Mouse (Mus musculus) hindbrain, embryonic 14.5 days (tissue): ENCODE data around the gene Stx18. TPM values are rescaled to one million over a fixed set of nuclear protein-coding genes. Genes with fewer than 3 reads are reported as not detected.
A peak's percentile ranks its signal among the peaks of the same experiment; 100 is the strongest.

Source experiments
- ATAC-seq: fragments of 200-750 bp; cut with Nextera tagmentation; 2 replicates; pipeline ENCODE4 v1.8.0; 2017; ENCODE audit warnings: moderate number of reproducible peaks, mild to moderate bottlenecking, moderate TSS enrichment, moderate library complexity; ENCODE audit not compliant: low FRiP score
- DNase-seq: peaks from one replicate; pipeline ENCODE4 v3.0.0-alpha.2; 2015; ENCODE audit warnings: low spot score
- H3K27ac ChIP-seq: fragments of 300-500 bp; sonication (generic); 2 replicates; pipeline ENCODE4 v1.5.1; 2014; ENCODE audit warnings: mild to moderate bottlenecking, moderate library complexity
- H3K27me3 ChIP-seq: fragments of 300-500 bp; sonication (generic); 2 replicates; pipeline ENCODE4 v1.6.1; 2014; ENCODE audit warnings: mild to moderate bottlenecking, low read length, mixed read lengths; ENCODE audit not compliant: control insufficient read depth, insufficient read depth
- H3K36me3 ChIP-seq: fragments of 300-500 bp; sonication (generic); replicated peaks from 2 replicates; pipeline ENCODE4 v1.6.1; 2014; ENCODE audit not compliant: control insufficient read depth, insufficient read depth
- H3K4me1 ChIP-seq: fragments of 300-500 bp; sonication (generic); replicated peaks from 2 replicates; pipeline ENCODE4 v1.6.1; 2014; ENCODE audit warnings: antibody characterized with exemption, low read length, mixed read lengths; ENCODE audit not compliant: control insufficient read depth, insufficient read depth
- H3K4me2 ChIP-seq: fragments of 300-500 bp; sonication (generic); replicated peaks from 2 replicates; pipeline ENCODE4 v1.6.1; 2014; ENCODE audit warnings: mild to moderate bottlenecking, moderate library complexity
- H3K4me3 ChIP-seq: fragments of 300-500 bp; sonication (generic); replicated peaks from 2 replicates; pipeline ENCODE4 v1.5.1; 2014; ENCODE audit warnings: mild to moderate bottlenecking, low read length
- H3K9ac ChIP-seq: fragments of 300-500 bp; sonication (generic); 2 replicates; pipeline ENCODE4 v1.6.1; 2014
- H3K9me3 ChIP-seq: fragments of 300-500 bp; sonication (generic); 2 replicates; pipeline ENCODE4 v1.6.1; 2016; ENCODE audit warnings: low read length; ENCODE audit not compliant: control insufficient read depth
- WGBS: fragments of 180-500 bp; shearing (Covaris S2); extraction: QIAGEN DNeasy Blood & Tissue Kit; methylation state at CpG from one replicate; pipeline ENCODE4 v1.1.7; 2014; 5-methylcytosine and 5-hydroxymethylcytosine counted together
- polyA plus RNA-seq: library from polyadenylated mRNA; unstranded; fragments of >200 nt; fragmentation: Nextera tagmentation; extraction: Ambion mirVana; gene quantifications from 2 replicates; pipeline ENCODE4 v1.2.1, GENCODE M21; 2014

The Stx18 gene
- polyA plus RNA-seq, 1 experiment from 2014 or later: 38.5 TPM

DNA sequence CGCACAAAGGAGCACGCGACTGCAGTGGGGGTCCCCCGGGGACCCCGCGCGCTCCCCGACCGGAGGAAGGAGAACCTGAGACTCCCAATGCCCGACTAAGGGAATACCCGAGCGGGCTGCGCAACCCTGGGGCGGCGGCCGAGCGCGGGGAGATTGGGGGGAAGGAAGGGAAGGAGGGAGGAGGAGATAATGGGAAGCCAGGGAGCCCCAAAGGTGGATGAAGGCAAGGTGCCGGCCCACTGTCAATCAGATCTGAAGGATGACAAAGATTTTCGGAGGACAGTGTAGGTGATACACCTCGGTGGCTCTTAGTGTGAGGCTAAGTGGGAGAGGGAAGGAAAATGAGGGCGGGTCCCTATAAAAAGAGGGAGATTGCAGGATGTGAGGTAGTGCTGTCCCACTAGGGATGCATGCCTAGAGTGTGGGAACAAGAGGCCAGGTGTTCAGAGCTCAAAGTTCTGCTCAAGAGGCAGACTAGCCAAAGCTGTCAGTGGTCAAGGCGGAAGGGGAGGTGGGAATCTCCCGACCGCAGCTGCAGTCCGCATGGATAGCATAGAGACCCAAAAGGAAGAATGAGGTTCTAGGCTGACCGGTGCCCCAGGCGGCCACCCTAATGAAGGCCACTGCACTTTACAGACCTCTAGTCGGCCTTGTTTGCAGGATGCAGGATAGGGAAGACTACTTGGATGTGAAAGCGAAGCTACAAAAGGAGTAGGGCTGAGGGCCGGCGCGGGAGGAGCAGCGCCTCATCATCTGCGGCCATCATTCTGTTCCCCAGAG, 121.3 kb downstream of the Stx18 start, which contains the start of gene Nsg1:
Gene Nsg1 (minus strand): TSS at position 274 of the 780 bp plus-strand sequence.
- Histone ChIP-seq H3K4me1 (peaks cover 35% of the 10 kb centered on the region), H3K4me2 (peak within 1 kb of the TSS; percentile 94), H3K27me3 (no peaks in the 10 kb centered on the region), H3K36me3 (peaks cover 30% of the 10 kb centered on the region), H3K27ac (peak within 1 kb of the TSS; percentile 99), H3K4me3 (peak within 1 kb of the TSS; percentile 94), H3K9me3 (no peaks in the 10 kb centered on the region), H3K9ac (peak within 1 kb of the TSS; percentile 100)
- 7% methylated on average over 35 of the region's 35 CpGs for WGBS
- peak; percentile 55 for ATAC-seq
- peak; percentile 45 for DNase-seq

DNA sequence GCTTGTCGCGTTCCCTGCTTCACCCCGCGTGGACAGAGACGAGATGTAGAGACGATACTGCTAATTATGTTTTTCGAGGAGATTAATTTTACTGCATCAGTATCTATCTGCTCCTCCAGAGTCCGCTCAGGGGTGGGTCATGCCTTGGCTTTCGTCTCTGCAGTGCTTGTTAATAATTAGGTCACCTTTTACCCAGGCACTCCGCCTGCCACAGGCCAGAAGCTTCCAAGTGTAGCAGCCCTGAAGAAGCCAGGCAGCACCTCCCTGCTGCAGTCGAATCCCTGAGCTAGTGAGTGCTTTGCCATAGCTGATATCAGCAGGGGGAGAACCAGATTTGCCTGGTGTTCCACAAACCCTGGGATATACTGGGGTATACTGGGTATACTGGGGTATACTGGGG, 130.0 kb downstream of the Stx18 start:
- DNase-seq: no peak

GRCm38 (mm10) chr5:38173766-38174165, 135.2 kb downstream of the Stx18 start:
- WGBS: 60% methylated on average over 5 of the region's 5 CpGs
- no peak for ATAC-seq
- Histone ChIP-seq H3K4me2 (no peak overlapping the region), H3K9me3 (no peaks in the 10 kb centered on the region), H3K4me1 (no peaks in the 10 kb centered on the region), H3K27ac (no peak overlapping the region), H3K36me3 (no peaks in the 10 kb centered on the region), H3K27me3 (no peaks in the 10 kb centered on the region), H3K9ac (no peak overlapping the region), H3K4me3 (no peak overlapping the region)
- DNase-seq: no peak

More for the DNA sequence above, 130.0 kb downstream of the Stx18 start:
- Histone ChIP-seq H3K27me3 (no peaks in the 10 kb centered on the region), H3K36me3 (no peaks in the 10 kb centered on the region), H3K9me3 (no peaks in the 10 kb centered on the region), H3K4me3 (no peak overlapping the region), H3K9ac (no peak overlapping the region), H3K4me1 (no peaks in the 10 kb centered on the region), H3K4me2 (no peak overlapping the region), H3K27ac (no peak overlapping the region)
- 0 out of 2 replicates have a peak, but pooled peaks have one; percentile 32 for ATAC-seq
- WGBS: 74% methylated on average over 11 of the region's 11 CpGs

- no peak for DNase-seq
- no peaks in the 10 kb centered on the region for H3K27me3 ChIP-seq
- no peak overlapping the region for H3K4me3 ChIP-seq
- no peak overlapping the region for H3K4me2 ChIP-seq
- H3K9me3 ChIP-seq: no peaks in the 10 kb centered on the region
- H3K4me1 ChIP-seq: no peaks in the 10 kb centered on the region
- no peaks in the 10 kb centered on the region for H3K36me3 ChIP-seq
- no peak for ATAC-seq
- no peak overlapping the region for H3K9ac ChIP-seq
- WGBS: 88% methylated on average over 16 of the region's 16 CpGs
- H3K27ac ChIP-seq: no peak overlapping the region
Measured at GRCm38 (mm10) chr5:38174256-38174912, 135.8 kb downstream of the Stx18 start.

GRCm38 (mm10) chr5:38184688-38185285, 146.2 kb downstream of the Stx18 start:
- Histone ChIP-seq H3K4me1 (no peaks in the 10 kb centered on the region), H3K9ac (no peak overlapping the region), H3K27me3 (no peaks in the 10 kb centered on the region), H3K4me2 (no peak overlapping the region), H3K4me3 (no peak overlapping the region), H3K27ac (no peak overlapping the region), H3K36me3 (no peaks in the 10 kb centered on the region), H3K9me3 (no peaks in the 10 kb centered on the region)
- DNase-seq (no peak), ATAC-seq (no peak)
- WGBS: 91% methylated on average over 6 of the region's 6 CpGs

DNA sequence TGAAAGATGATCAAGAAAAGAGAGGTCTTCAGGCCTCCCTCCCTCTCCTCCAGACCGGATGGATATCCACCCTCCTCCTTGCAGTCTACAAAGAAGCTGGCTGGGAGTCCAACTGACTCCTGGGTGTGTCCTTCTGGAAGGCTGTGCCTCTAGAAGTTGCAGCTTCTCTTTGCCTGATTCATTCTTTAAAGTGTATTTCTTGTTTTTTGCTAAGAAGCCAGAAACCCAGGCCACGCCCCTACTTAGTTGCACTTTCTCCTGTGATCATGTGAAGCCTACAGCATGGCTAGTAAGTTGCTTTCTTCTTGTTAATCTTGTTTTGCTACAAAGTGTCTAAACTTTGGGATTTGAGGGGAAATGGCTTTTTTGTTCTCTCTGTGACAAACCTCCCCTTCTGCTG, 148.5 kb downstream of the Stx18 start:
- Histone ChIP-seq H3K27me3 (no peaks in the 10 kb centered on the region), H3K27ac (no peak overlapping the region), H3K4me2 (no peak overlapping the region), H3K4me3 (no peak overlapping the region), H3K36me3 (no peaks in the 10 kb centered on the region), H3K4me1 (no peaks in the 10 kb centered on the region), H3K9me3 (no peaks in the 10 kb centered on the region), H3K9ac (no peak overlapping the region)
- ATAC-seq: no peak
- no peak for DNase-seq
- WGBS: 91% methylated on average over 2 of the region's 2 CpGs

Other genes starting within 250 kb of the Stx18 start
- gene Msx1, start 214.2 kb upstream of the Stx18 start, polyA plus RNA-seq: 25.4 and 37.4 TPM in 2 replicates
- gene Nsg1, start 121.2 kb downstream of the Stx18 start, polyA plus RNA-seq: 311 and 362 TPM in 2 replicates
- 17.8 TPM in 2 replicates for gene Zbtb49, start 181.7 kb downstream of the Stx18 start, polyA plus RNA-seq
- 33.4 and 33.5 TPM in 2 replicates for gene Lyar, start 181.7 kb downstream of the Stx18 start, polyA plus RNA-seq
- 99.6 and 102 TPM in 2 replicates for gene Tmem128, start 221.4 kb downstream of the Stx18 start, polyA plus RNA-seq
- gene Otop1, start 237.2 kb downstream of the Stx18 start, polyA plus RNA-seq: not detected in 2 replicates